Mouse (Mus musculus) liver, embryonic 11.5 days (tissue): Measurements from ENCODE around the gene Ubqln4. TPM values are rescaled to one million over a fixed set of nuclear protein-coding genes. Genes with fewer than 3 reads are reported as not detected.

Experiments
- ATAC-seq: fragments of 200-750 bp; cut with Nextera tagmentation; replicated peaks from 2 replicates; pipeline ENCODE4 v1.8.0; 2017; ENCODE audit warnings: moderate number of reproducible peaks, mild to moderate bottlenecking, moderate TSS enrichment, moderate library complexity; ENCODE audit not compliant: low FRiP score
- DNase-seq: peaks from one replicate; pipeline ENCODE4 v3.0.0-alpha.2; 2017; ENCODE audit warnings: low spot score
- H3K27ac ChIP-seq: fragments of 300-500 bp; sonication (generic); 2 replicates; pipeline ENCODE4 v1.5.1; 2014; ENCODE audit warnings: mild to moderate bottlenecking, low read depth, low read length, control low read depth
- H3K27me3 ChIP-seq: fragments of 300-500 bp; sonication (generic); replicated peaks from 2 replicates; pipeline ENCODE4 v1.6.1; 2014; ENCODE audit warnings: low read length, mixed read lengths; ENCODE audit not compliant: control insufficient read depth, insufficient read depth
- H3K36me3 ChIP-seq: fragments of 300-500 bp; sonication (generic); 2 replicates; pipeline ENCODE4 v1.6.1; 2014; ENCODE audit warnings: mild to moderate bottlenecking, low read length, moderate library complexity, mixed read lengths; ENCODE audit not compliant: control insufficient read depth, insufficient read depth
- H3K4me1 ChIP-seq: fragments of 300-500 bp; sonication (generic); replicated peaks from 2 replicates; pipeline ENCODE4 v1.6.1; 2014; ENCODE audit warnings: low read length, mixed read lengths; ENCODE audit not compliant: control insufficient read depth, insufficient read depth
- H3K4me2 ChIP-seq: fragments of 300-500 bp; sonication (generic); 2 replicates; pipeline ENCODE4 v1.6.1; 2014; ENCODE audit warnings: mild to moderate bottlenecking, control low read depth, moderate library complexity
- H3K4me3 ChIP-seq: fragments of 300-500 bp; sonication (generic); 2 replicates; pipeline ENCODE4 v1.5.1; 2014; ENCODE audit warnings: low read depth, low read length, control low read depth
- H3K9ac ChIP-seq: fragments of 300-500 bp; sonication (generic); 2 replicates; pipeline ENCODE4 v1.6.1; 2014; ENCODE audit warnings: low read depth, low read length, control low read depth
- H3K9me3 ChIP-seq: fragments of 300-500 bp; sonication (generic); 2 replicates; pipeline ENCODE4 v1.6.1; 2016; ENCODE audit warnings: low read length, inconsistent platforms, mixed read lengths; ENCODE audit not compliant: control insufficient read depth
- WGBS: fragments of 180-500 bp; shearing (Covaris S2); extraction: QIAGEN DNeasy Blood & Tissue Kit; methylation state at CpG from one replicate; pipeline ENCODE4 v1.1.7; 2014; 5-methylcytosine and 5-hydroxymethylcytosine counted together
- polyA plus RNA-seq: library from polyadenylated mRNA; unstranded; fragments of >200 nt; fragmentation: Nextera tagmentation; extraction: Ambion mirVana; gene quantifications from 2 replicates; pipeline ENCODE4 v1.2.1, GENCODE M21; 2014

Gene Ubqln4
- polyA plus RNA-seq, 1 experiment from 2014 or later: 65.8 TPM

GRCm38 (mm10) chr3:88543651-88544410, 9.7 kb upstream of the Ubqln4 start:
- Histone ChIP-seq H3K4me3 (no peak overlapping the region), H3K9me3 (no peaks in the 10 kb centered on the region), H3K4me2 (no peak overlapping the region; the same call in 1 of the 2 replicates), H3K27me3 (no peaks in the 10 kb centered on the region), H3K36me3 (no peaks in the 10 kb centered on the region), H3K9ac (no peak overlapping the region), H3K4me1 (peaks cover 19% of the 10 kb centered on the region), H3K27ac (no peak overlapping the region)
- 58% methylated on average over 5 of the region's 5 CpGs for WGBS
- ATAC-seq: no peak
- DNase-seq: no peak

DNA sequence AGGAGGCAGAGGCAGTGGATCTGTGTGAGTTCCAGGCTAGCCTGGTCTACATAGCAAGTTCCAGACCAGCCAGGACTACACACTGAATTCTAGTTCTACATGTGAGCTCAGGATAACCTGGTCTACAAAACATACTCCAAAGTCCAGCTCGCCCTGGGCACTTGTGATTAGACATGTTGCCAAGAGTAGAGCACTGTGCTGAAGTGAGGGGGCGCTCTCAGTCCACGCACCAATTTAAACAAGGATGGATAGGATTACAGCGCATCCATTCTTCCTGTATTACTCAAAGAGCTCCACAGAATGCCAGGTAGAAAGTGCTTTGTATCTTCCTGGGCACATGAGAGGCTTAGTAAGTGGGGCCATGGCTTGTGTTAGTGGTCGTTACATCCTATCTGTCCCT, 9.0 kb upstream of the Ubqln4 start:
- H3K9me3 ChIP-seq: no peaks in the 10 kb centered on the region
- DNase-seq: no peak
- H3K27me3 ChIP-seq: no peaks in the 10 kb centered on the region
- H3K36me3 ChIP-seq: no peaks in the 10 kb centered on the region
- no peak; the same call in 1 of the 2 replicates for ATAC-seq
- H3K4me3 ChIP-seq: no peak overlapping the region
- no peak overlapping the region; the same call in 1 of the 2 replicates for H3K4me2 ChIP-seq
- peaks cover 16% of the 10 kb centered on the region for H3K4me1 ChIP-seq
- 49% methylated on average over 5 of the region's 5 CpGs for WGBS
- H3K9ac ChIP-seq: no peak overlapping the region
- H3K27ac ChIP-seq: no peak overlapping the region

DNA sequence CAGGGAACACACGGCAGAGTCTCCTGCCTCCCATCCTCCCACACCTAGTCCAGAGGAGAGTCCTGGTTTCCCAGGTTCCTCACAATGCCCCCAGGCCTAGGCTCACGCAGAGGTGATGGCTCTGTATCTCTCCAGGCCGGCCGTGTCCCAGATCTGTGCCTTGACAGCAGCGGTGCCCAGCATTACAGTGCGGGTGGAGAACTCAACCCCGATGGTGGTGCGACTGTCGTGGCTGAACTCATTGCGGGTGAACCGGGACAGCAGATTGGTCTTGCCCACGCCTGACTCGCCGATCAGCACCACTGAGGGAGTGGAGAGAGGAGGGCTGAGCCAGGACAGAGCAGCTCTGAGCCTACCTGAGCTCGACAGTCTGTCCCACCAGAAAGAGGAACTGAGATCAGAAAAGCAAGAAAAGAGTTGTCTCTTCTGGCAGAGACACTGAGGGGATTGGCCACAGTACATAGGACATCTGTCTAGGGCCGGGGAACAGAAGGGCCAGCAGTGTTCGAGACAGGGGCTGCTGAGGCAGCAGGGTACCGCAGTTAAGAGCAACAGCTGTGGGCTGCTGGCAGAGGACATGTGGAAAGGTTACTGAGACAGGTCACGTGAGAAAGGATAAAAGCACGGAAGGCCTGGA, 8.5 kb upstream of the Ubqln4 start:
- WGBS: 62% methylated on average over 20 of the region's 20 CpGs
- no peaks in the 10 kb centered on the region for H3K27me3 ChIP-seq
- no peak overlapping the region for H3K4me3 ChIP-seq
- ATAC-seq: no peak
- peaks cover 13% of the 10 kb centered on the region for H3K4me1 ChIP-seq
- H3K9me3 ChIP-seq: no peaks in the 10 kb centered on the region
- no peaks in the 10 kb centered on the region for H3K36me3 ChIP-seq
- H3K4me2 ChIP-seq: no peak overlapping the region
- DNase-seq: no peak
- H3K9ac ChIP-seq: no peak overlapping the region; the same call in 1 of the 2 replicates
- H3K27ac ChIP-seq: no peak overlapping the region

GRCm38 (mm10) chr3:88546674-88547418, 6.7 kb upstream of the Ubqln4 start:
- ATAC-seq (no peak), DNase-seq (no peak)
- Histone ChIP-seq H3K36me3 (no peaks in the 10 kb centered on the region), H3K4me3 (no peak overlapping the region), H3K27ac (no peak overlapping the region), H3K4me1 (peaks cover 19% of the 10 kb centered on the region), H3K9me3 (no peaks in the 10 kb centered on the region), H3K9ac (0 out of 2 replicates have a peak overlapping the region, but pooled peaks have one; percentile 30), H3K27me3 (no peaks in the 10 kb centered on the region), H3K4me2 (no peak overlapping the region)
- WGBS: 66% methylated on average over 6 of the region's 6 CpGs

- no peak for DNase-seq
- Histone ChIP-seq H3K4me3 (no peak within 1 kb of the TSS), H3K27me3 (no peaks in the 10 kb centered on the region), H3K36me3 (no peaks in the 10 kb centered on the region), H3K9me3 (no peaks in the 10 kb centered on the region), H3K9ac (no peak within 1 kb of the TSS), H3K27ac (no peak within 1 kb of the TSS), H3K4me2 (no peak within 1 kb of the TSS), H3K4me1 (peaks cover 23% of the 10 kb centered on the region)
- ATAC-seq: no peak
- WGBS: 63% methylated on average over 18 of the region's 18 CpGs
These were observed 5.2 kb upstream of the Ubqln4 start, which contains the start of gene Rab25 for GRCm38 (mm10) chr3:88548180-88548917. Gene Rab25 (minus strand): TSS chr3:88548300.

DNA sequence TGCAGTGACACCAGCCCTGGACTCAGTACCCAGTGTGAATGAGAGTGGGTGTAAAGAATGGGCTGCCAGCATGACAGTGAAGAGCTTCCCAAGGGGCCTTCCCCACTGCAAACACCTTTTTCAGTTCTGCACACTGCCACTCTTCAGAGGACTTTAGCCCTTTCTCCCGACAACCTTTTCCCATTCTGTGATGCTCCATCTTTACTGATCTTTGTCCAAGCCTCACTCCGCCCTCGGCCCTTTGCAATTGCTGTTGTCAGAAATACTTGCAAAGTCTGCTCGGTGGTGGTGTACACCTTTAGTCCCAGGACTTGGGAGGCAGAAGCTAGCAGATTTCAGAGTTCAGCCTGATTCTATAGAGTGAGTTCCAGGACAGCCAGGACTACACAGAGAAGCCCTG, 2.0 kb upstream of the Ubqln4 start:
- Histone ChIP-seq H3K9me3 (no peaks in the 10 kb centered on the region), H3K36me3 (peaks cover 13% of the 10 kb centered on the region), H3K9ac (peak overlapping the region; percentile 72), H3K4me1 (peaks cover 26% of the 10 kb centered on the region), H3K27me3 (no peaks in the 10 kb centered on the region), H3K4me2 (peak overlapping the region; percentile 93), H3K27ac (no peak overlapping the region), H3K4me3 (peak overlapping the region; percentile 92)
- ATAC-seq: no peak
- WGBS: 80% methylated on average over 4 of the region's 4 CpGs
- no peak for DNase-seq

DNA sequence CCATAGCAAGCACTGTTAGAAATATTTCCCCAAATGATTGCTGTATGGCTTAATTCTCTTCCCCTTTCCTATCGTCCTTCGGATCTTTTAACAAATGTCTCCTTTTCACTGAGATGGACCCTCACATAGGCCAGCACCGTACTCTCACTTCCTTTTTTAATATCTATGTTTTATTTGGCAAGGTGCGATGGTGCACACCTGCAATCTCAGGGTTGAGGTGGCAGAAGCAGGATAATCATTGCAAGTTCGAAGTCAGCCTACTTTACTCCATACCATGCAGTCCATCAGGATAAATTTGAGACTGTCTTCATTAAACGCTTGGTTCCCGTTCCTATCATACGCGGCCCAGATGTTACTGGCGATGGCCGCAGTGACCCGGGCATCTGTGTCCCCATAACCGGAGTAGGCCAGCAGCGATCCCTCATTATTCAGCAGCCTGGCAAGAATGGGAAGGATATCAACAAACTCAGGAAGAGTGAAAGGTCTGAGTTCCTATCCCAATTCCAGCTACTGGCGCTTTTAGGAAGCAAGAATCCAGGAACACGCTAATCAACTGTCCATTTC, 1.4 kb upstream of the Ubqln4 start:
- H3K4me3 ChIP-seq: peak overlapping the region; percentile 92
- peak overlapping the region; percentile 93 for H3K4me2 ChIP-seq
- H3K36me3 ChIP-seq: peaks cover 19% of the 10 kb centered on the region
- H3K27ac ChIP-seq: peak overlapping the region; percentile 65; the same call in 1 of the 2 replicates
- DNase-seq: no peak
- H3K27me3 ChIP-seq: no peaks in the 10 kb centered on the region
- WGBS: 18% methylated on average over 16 of the region's 16 CpGs
- no peak for ATAC-seq
- no peaks in the 10 kb centered on the region for H3K9me3 ChIP-seq
- peak overlapping the region; percentile 72 for H3K9ac ChIP-seq
- H3K4me1 ChIP-seq: peaks cover 26% of the 10 kb centered on the region
